Mouse (Mus musculus): Measurements from ENCODE around the gene Prkcb. TPM values are rescaled to one million over a fixed set of nuclear protein-coding genes. Genes with fewer than 3 reads are reported as not detected.

The Prkcb gene
- total RNA-seq, 1 experiment from 2014 or later, result 3.7 TPM

- ATAC-seq (replicated peaks; ENCODE audit: low read depth, poor library complexity, severe bottlenecking), result no peak
These were observed 341.8 kb downstream of the Prkcb start for GRCm38 (mm10) chr7:122630386-122630785.

- no peak for ATAC-seq (replicated peaks; ENCODE audit: low read depth, poor library complexity, severe bottlenecking)
These were observed 342.6 kb downstream of the Prkcb start for GRCm38 (mm10) chr7:122631151-122631550.

- no peak for ATAC-seq (replicated peaks; ENCODE audit: low read depth, poor library complexity, severe bottlenecking)
These were observed 344.4 kb downstream of the Prkcb start for GRCm38 (mm10) chr7:122632946-122633345.

DNA sequence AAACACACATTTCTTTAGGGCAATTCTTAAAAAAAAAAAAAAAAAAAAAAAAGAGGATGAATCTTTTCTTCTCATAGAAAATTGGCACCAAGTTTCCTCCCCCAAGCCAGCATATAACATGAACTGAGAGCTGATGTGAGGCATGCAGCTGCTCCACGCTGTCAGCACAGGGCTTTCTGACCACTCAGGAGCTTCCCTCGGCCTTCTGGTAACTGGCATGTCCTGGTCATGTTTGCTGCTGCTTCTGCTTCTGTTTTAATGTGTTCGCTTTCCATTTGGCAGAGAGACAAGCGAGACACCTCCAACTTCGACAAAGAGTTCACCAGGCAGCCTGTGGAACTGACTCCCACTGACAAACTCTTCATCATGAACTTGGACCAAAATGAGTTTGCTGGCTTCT lies 344.9 kb downstream of the Prkcb start:
- ATAC-seq (replicated peaks; ENCODE audit: low read depth, poor library complexity, severe bottlenecking), result no peak

DNA sequence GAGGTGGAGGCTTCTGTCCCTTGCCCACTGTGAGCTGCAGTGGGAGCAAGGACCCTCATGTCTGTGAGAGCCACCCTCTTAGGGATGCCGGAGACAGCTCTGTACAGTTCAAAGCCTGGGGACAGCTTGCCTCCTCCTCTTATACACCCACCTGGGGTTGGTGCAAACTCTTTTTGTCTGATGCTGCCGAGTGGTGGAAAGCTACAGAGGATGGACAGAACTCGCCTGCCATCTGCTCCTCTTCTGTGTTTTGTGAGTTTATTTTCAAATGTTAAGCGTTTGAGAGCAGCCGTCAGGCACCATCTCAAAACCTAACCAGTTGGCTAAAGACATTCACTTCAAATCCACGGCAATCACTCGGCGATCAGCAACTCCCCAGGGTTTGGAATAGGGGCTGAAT lies 355.1 kb downstream of the Prkcb start:
- no peak for ATAC-seq (replicated peaks; ENCODE audit: low read depth, poor library complexity, severe bottlenecking)

- no peak for ATAC-seq (replicated peaks; ENCODE audit: low read depth, poor library complexity, severe bottlenecking)
These were observed 360.8 kb downstream of the Prkcb start for GRCm38 (mm10) chr7:122649306-122649705.

- ATAC-seq (replicated peaks; ENCODE audit: low read depth, poor library complexity, severe bottlenecking), result no peak
These were observed 364.0 kb downstream of the Prkcb start for GRCm38 (mm10) chr7:122652523-122652922.

DNA sequence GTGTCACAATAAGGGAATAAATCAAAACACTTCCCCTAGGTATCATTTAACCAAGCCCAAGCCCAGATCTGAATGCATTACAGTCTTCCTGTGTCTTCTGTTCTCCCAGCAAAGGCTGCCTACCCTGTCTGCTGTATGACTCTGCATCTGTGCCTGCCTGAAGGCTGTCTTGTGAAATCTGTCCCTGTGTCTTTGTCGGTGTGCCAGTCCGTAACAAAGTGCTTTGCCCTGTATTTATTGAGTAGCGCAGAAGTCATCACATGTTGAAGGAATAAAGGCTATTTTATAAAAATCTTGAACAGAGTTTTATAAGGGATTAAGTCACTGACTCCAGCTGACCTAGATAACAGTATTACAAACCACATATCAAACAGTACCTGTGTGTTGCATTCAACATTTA lies 368.1 kb downstream of the Prkcb start:
- no peak for ATAC-seq (replicated peaks; ENCODE audit: low read depth, poor library complexity, severe bottlenecking)

DNA sequence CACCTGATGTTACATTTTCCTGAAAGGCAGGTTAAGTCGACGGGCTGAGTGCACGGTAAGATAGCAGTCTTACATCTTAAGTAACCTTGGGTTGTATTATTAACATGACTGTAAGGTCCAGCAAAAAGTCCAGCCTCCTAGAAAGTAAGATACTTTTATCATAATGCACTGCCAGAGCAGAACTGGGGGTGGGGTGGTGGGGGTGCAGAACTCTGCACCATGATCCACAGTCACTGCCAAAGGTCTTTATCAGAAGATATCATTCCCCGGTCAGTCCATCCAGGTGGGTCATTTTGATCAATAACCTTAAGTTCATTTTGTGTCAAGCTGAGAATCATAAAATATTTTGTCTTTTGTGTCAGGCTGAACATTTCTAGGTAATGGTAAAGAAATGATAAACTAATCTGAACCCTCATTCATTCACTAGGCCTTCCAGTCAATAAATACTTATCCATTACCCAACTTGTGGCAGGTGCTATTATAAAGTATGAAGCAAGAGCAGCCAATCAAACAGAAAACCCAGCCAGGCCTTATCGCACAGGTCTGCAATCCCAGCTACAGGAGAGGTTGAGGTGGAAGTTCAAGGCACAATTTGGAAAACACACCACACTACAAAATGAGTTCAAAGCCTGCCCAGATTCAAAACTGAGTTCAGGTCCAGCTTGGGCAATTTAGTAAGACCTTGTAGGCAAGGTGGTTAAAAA lies 369.0 kb downstream of the Prkcb start:
- ATAC-seq (replicated peaks; ENCODE audit: low read depth, poor library complexity, severe bottlenecking), result no peak

GRCm38 (mm10) chr7:122665311-122666049 lies 376.9 kb downstream of the Prkcb start:
- ATAC-seq (replicated peaks; ENCODE audit: low read depth, poor library complexity, severe bottlenecking), result no peak

DNA sequence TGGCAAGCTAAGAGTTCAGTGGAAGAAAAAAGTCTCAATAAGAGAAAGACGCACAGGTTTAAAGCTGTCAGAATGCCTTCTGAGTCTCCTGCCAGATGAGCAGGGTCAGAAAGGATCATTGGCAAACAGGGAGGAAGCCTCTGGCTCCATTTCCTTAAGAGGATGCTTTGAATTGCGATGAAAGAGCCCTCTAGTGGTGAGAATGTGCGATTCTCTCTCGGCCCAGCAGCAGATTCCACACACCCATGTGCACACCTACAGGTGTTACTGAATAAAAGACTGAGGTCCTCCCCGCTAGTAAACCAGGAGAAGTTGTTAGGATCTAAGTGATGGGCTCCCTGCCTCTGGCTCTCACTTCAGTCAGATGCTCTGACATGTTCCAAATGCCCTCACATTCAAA lies 379.4 kb downstream of the Prkcb start:
- no peak for ATAC-seq (replicated peaks; ENCODE audit: low read depth, poor library complexity, severe bottlenecking)

- peak; percentile 49 for ATAC-seq (replicated peaks; ENCODE audit: low read depth, poor library complexity, severe bottlenecking)
These were observed 381.9 kb downstream of the Prkcb start, which contains the start of gene Cacng3 for GRCm38 (mm10) chr7:122670442-122670872. Gene Cacng3, plus strand, starts transcription at chr7:122670492.

GRCm38 (mm10) chr7:122670873-122671641 lies 382.5 kb downstream of the Prkcb start:
- ATAC-seq (replicated peaks; ENCODE audit: low read depth, poor library complexity, severe bottlenecking), result peak; percentile 100

DNA sequence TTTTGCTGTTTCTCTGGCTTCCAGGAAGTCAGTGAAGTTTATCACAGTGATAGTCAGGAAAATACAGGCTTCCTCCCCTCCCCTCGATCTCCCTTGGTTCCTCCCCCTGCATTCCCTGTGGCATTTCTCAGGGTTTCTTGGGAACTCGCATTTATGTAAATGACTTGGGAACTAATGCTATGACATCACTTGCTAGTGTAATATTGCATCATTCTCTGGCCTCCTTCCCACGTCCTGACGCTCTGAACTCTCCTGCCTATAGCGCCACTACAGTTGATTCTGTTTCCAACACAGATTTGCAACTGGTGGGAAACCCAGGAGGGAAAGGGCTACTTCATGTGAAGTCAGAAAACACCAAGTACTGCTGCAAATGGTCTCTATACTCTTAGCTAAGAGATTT lies 384.4 kb downstream of the Prkcb start:
- ATAC-seq (replicated peaks; ENCODE audit: low read depth, poor library complexity, severe bottlenecking), result no peak

GRCm38 (mm10) chr7:122675207-122675606 lies 386.7 kb downstream of the Prkcb start:
- no peak for ATAC-seq (replicated peaks; ENCODE audit: low read depth, poor library complexity, severe bottlenecking)

Other genes with a start within 250 kb of the Prkcb start
- gene Ubfd1, start 221.6 kb upstream of the Prkcb start, total RNA-seq (2017), result 31.3 and 38.4 TPM in 2 replicates
- 5.1 and 9.6 TPM in 2 replicates for gene Ears2, start 221.5 kb upstream of the Prkcb start, total RNA-seq (2017)
- gene Ndufab1, start 186.9 kb upstream of the Prkcb start, total RNA-seq (2017), result 45.1 and 129 TPM in 2 replicates
- gene Palb2, start 155.8 kb upstream of the Prkcb start, total RNA-seq (2017), result 21.9 and 33.6 TPM in 2 replicates
- gene Dctn5, start 155.7 kb upstream of the Prkcb start, total RNA-seq (2017), result 54.0 and 55.2 TPM in 2 replicates
- 39.9 and 67.0 TPM in 2 replicates for gene Plk1, start 129.3 kb upstream of the Prkcb start, total RNA-seq (2017)
- not detected in 2 replicates for gene Ern2, start 102.5 kb upstream of the Prkcb start, total RNA-seq (2017)
- 0.24 TPM in 1 of 2 replicates, not detected in the other for gene Chp2, start 69.3 kb upstream of the Prkcb start, total RNA-seq (2017)